Mouse (Mus musculus): ENCODE results near the gene Cct2. TPM values are rescaled to one million over a fixed set of nuclear protein-coding genes. Genes with fewer than 3 reads are reported as not detected.

Cct2 gene
- total RNA-seq (2021) (100 to 1,000 TPM; 217 to 230 TPM), polyA plus RNA-seq (2012; rRNA removed) (17.6 and 21.5 TPM in 2 replicates)
- long read RNA-seq, transcript Cct2-201 (16 exons, 1,959 nt), result major isoform, 129 of 147 reads
- long read RNA-seq, partial matches to known transcripts, result 7 of 147 reads
- long read RNA-seq, other reads (novel, unspliced or antisense), result 11 of 147 reads

GRCm38 (mm10) chr10:117063254-117064021, at the start of gene Cct2:
Gene Cct2 (minus strand): TSS chr10:117063814.
- peak; percentile 94 for DNase-seq

- DNase-seq, result no peak
These were observed 48.9 kb upstream of the Cct2 start for GRCm38 (mm10) chr10:117112545-117112944.

- DNase-seq, result peak; percentile 29
These were observed 47.8 kb upstream of the Cct2 start for GRCm38 (mm10) chr10:117111455-117111854.

- no peak for DNase-seq
These were observed 46.7 kb upstream of the Cct2 start for GRCm38 (mm10) chr10:117110271-117110670.

GRCm38 (mm10) chr10:117106686-117107085, 43.1 kb upstream of the Cct2 start:
- no peak for DNase-seq

GRCm38 (mm10) chr10:117106244-117106643, 42.6 kb upstream of the Cct2 start:
- no peak for DNase-seq

- DNase-seq, result no peak
These were observed 41.4 kb upstream of the Cct2 start for GRCm38 (mm10) chr10:117105015-117105414.

- no peak for DNase-seq
These were observed 40.4 kb upstream of the Cct2 start for GRCm38 (mm10) chr10:117103854-117104598.

- no peak for DNase-seq
These were observed 36.6 kb upstream of the Cct2 start for GRCm38 (mm10) chr10:117100175-117100574.

GRCm38 (mm10) chr10:117097116-117097698, 33.6 kb upstream of the Cct2 start:
- no peak for DNase-seq

GRCm38 (mm10) chr10:117096096-117096495, 32.5 kb upstream of the Cct2 start:
- no peak for DNase-seq

- no peak for DNase-seq
These were observed 31.1 kb upstream of the Cct2 start for GRCm38 (mm10) chr10:117094504-117095329.

GRCm38 (mm10) chr10:117089628-117090027, 26.0 kb upstream of the Cct2 start:
- no peak for DNase-seq

- DNase-seq, result no peak
These were observed 18.3 kb upstream of the Cct2 start for GRCm38 (mm10) chr10:117081914-117082359.

GRCm38 (mm10) chr10:117081326-117081725, 17.7 kb upstream of the Cct2 start:
- no peak for DNase-seq

GRCm38 (mm10) chr10:117078284-117078683, 14.7 kb upstream of the Cct2 start:
- DNase-seq, result peak; percentile 61

GRCm38 (mm10) chr10:117073176-117073575, 9.6 kb upstream of the Cct2 start:
- no peak for DNase-seq

- no peak for DNase-seq
These were observed 8.7 kb upstream of the Cct2 start for GRCm38 (mm10) chr10:117072191-117072888.

- no peak for DNase-seq
These were observed 5.5 kb upstream of the Cct2 start for GRCm38 (mm10) chr10:117069109-117069508.

GRCm38 (mm10) chr10:117064076-117064475, 462 bp upstream of the Cct2 start:
- no peak for DNase-seq

GRCm38 (mm10) chr10:117062894-117063253, 740 bp downstream of the Cct2 start:
- no peak for DNase-seq
